In the genomic region with DNA sequence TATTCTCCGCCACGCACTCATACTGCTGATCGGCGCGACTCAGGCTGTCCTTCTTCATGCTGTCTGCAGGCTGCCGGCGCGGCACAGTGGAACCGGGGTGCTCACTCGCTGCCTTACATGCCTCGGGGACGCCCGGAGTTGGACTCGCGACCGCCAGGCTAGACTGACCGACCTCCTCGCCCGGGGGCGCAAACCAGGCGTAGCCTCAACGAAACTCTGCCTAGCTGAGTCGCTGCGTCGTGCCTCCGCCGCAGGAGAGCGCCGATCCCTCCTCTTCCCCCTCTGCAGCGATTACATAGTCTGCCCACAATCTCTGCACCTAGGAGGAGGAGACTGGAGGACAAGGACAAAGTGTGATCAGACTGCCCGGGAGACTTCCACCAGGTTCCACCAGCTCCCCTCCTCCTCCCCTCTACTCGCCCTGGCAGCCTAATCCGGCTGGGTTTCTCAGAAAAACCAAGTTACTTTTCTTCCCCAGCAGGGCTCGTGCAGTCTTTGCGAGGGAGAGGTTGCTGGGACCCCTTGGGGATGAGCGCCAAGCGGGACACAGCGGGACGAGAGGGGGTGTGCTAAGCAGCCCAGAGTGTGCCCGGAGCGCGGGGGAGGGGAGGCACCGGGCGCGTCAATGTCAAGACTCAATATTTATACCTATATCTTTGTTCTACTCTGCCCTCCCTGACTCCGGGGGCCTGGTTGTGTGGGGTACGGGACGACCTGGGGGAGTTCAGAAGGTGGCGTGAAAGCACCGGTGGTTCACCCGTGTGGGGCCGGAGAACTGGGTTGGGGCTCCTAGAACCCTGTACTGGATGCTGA, we compare ENCODE assay signal across 8 mouse cellular contexts.
DNase-seq lines count a peak whose midpoint lies in the region; ATAC-seq and TF ChIP-seq lines count a peak whose summit lies in the region.

No protein-coding gene starts in this region.

- WGBS in hindbrain, embryonic 15.5 days = 21% methylated on average over 51 of the region's 52 CpGs
- 25% methylated on average over 45 of the region's 52 CpGs for WGBS in midbrain, postnatal 0 days

- H3K4me2 ChIP-seq in hindbrain, embryonic 15.5 days = peak overlapping the region; percentile 82
- peak overlapping the region; percentile 61 for H3K4me2 ChIP-seq in midbrain, postnatal 0 days (ENCODE audit: low read depth, low read length, poor library complexity, severe bottlenecking)

- TF ChIP-seq CTCF in brain, embryonic 14.5 days (IDR thresholded peaks at IDR 0.05; ENCODE audit: borderline replicate concordance, extremely low read depth, insufficient read depth, insufficient read length) = no peak
- no peak for TF ChIP-seq CTCF in midbrain, postnatal 0 days (IDR thresholded peaks at IDR 0.05)

- no peak for TF ChIP-seq POLR2A in brain, embryonic 14.5 days (IDR thresholded peaks at IDR 0.05; ENCODE audit: borderline replicate concordance, extremely low read depth, insufficient read depth, insufficient read length, poor library complexity, severe bottlenecking)

- ATAC-seq in hindbrain, embryonic 15.5 days (ENCODE audit: low FRiP score, low read depth) = peak; percentile 69
- no peak for ATAC-seq in midbrain, postnatal 0 days (ENCODE audit: low FRiP score)
- no peak for ATAC-seq in monocyte, adult 5-6 weeks (replicated peaks; ENCODE audit: insufficient number of reproducible peaks, low FRiP score, low TSS enrichment, poor library complexity, severe bottlenecking)

- H3K4me1 ChIP-seq in hindbrain, embryonic 15.5 days (replicated peaks) = no peaks in the 10 kb centered on the region
- no peaks in the 10 kb centered on the region for H3K4me1 ChIP-seq in midbrain, postnatal 0 days (ENCODE audit: insufficient read depth, low read length)

- peak; percentile 3 for DNase-seq in kidney, adult 9 months
- DNase-seq in kidney, postnatal 10 days = no peak
- peak; percentile 16 for DNase-seq in brain, embryonic 14.5 days (ENCODE audit: low read depth)
- DNase-seq in midbrain, postnatal 0 days (ENCODE audit: low spot score) = no peak
- no peak for DNase-seq in frontal cortex, postnatal 25 days (ENCODE audit: low spot score in 2 of 2)
- DNase-seq in spleen, postnatal 14 days (ENCODE audit: low spot score in 2 of 2) = no peak

- peak overlapping the region; percentile 45 for H3K4me3 ChIP-seq in hindbrain, embryonic 15.5 days
- peak overlapping the region; percentile 40 for H3K4me3 ChIP-seq in midbrain, postnatal 0 days (ENCODE audit: low read depth, low read length)

- no peaks in the 10 kb centered on the region for H3K36me3 ChIP-seq in hindbrain, embryonic 15.5 days
- H3K36me3 ChIP-seq in midbrain, postnatal 0 days (ENCODE audit: insufficient read depth, low read length) = no peaks in the 10 kb centered on the region

- no peaks in the 10 kb centered on the region for H3K9me3 ChIP-seq in hindbrain, embryonic 15.5 days
- H3K9me3 ChIP-seq in midbrain, postnatal 0 days (ENCODE audit: low read length) = no peaks in the 10 kb centered on the region

- H3K27me3 ChIP-seq in hindbrain, embryonic 15.5 days = 0 out of 2 replicates have a peak, but pooled peaks cover 5% of the 10 kb centered on the region
- H3K27me3 ChIP-seq in midbrain, postnatal 0 days (ENCODE audit: insufficient read depth, low read length) = no peaks in the 10 kb centered on the region

- peak overlapping the region; percentile 19; the same call in 1 of the 2 replicates for H3K9ac ChIP-seq in hindbrain, embryonic 15.5 days
- H3K9ac ChIP-seq in midbrain, postnatal 0 days (replicated peaks; ENCODE audit: low read length, poor library complexity, severe bottlenecking) = no peak overlapping the region

- no peak overlapping the region for H3K27ac ChIP-seq in hindbrain, embryonic 15.5 days (replicated peaks)
- H3K27ac ChIP-seq in midbrain, postnatal 0 days (ENCODE audit: low read depth, low read length) = no peak overlapping the region

Comparison
In these comparisons a context has a peak if more than half of its experiments do, and no peak if none do; other contexts are left out.
1. DNase-seq: peak in kidney, adult 9 months (single experiment) and brain, embryonic 14.5 days (single experiment); none in kidney, postnatal 10 days (single experiment), midbrain, postnatal 0 days (single experiment), frontal cortex, postnatal 25 days (0 of 2) and spleen, postnatal 14 days (0 of 2).